Mouse (Mus musculus) ES-Bruce4 (cell line): ENCODE data around the gene Ak9. TPM values are rescaled to one million over a fixed set of nuclear protein-coding genes. Genes with fewer than 3 reads are reported as not detected.

ENCODE experiments used
- H3K27ac ChIP-seq: 2 replicates; pipeline ENCODE4 v1.5.1; 2012; ENCODE audit warnings: low read length, inconsistent platforms; ENCODE audit not compliant: insufficient read depth
- H3K27me3 ChIP-seq: 2 replicates; pipeline ENCODE4 v1.6.1; 2012; ENCODE audit warnings: mild to moderate bottlenecking, low read length, inconsistent platforms; ENCODE audit not compliant: control insufficient read depth, poor library complexity, insufficient read depth, severe bottlenecking
- H3K36me3 ChIP-seq: 2 replicates; pipeline ENCODE4 v1.6.1; 2012; ENCODE audit warnings: inconsistent platforms, mild to moderate bottlenecking, low read length, moderate library complexity; ENCODE audit not compliant: control insufficient read depth, poor library complexity, insufficient read depth, severe bottlenecking
- H3K4me1 ChIP-seq: one replicate; pipeline ENCODE4 v1.8.1; 2011; ENCODE audit warnings: low read length; ENCODE audit not compliant: control insufficient read depth, insufficient read depth
- H3K4me3 ChIP-seq: 2 replicates; pipeline ENCODE4 v1.5.1; 2011; ENCODE audit warnings: low read depth, mild to moderate bottlenecking, low read length
- H3K9ac ChIP-seq: 2 replicates; pipeline ENCODE4 v1.6.1; 2012; ENCODE audit warnings: low read depth, mild to moderate bottlenecking, inconsistent platforms; ENCODE audit not compliant: poor library complexity, severe bottlenecking
- H3K9me3 ChIP-seq: replicated peaks from 2 replicates; pipeline ENCODE4 v1.6.1; 2012; ENCODE audit warnings: mild to moderate bottlenecking, low read length, inconsistent platforms; ENCODE audit not compliant: control insufficient read depth, poor library complexity, insufficient read depth, severe bottlenecking
- CTCF ChIP-seq: IDR thresholded peaks from one replicate; pipeline ENCODE4 v1.8.1; 2011; ENCODE audit warnings: low read depth, low read length
- EP300 ChIP-seq: IDR thresholded peaks from 2 replicates; pipeline ENCODE4 v1.6.1; 2011; ENCODE audit warnings: low read depth, low read length; ENCODE audit not compliant: insufficient read depth
- POLR2A ChIP-seq: IDR thresholded peaks from one replicate; pipeline ENCODE4 v1.8.1; 2011; ENCODE audit warnings: low read length; ENCODE audit not compliant: insufficient read depth
- polyA plus RNA-seq: library from polyadenylated mRNA; stranded (reverse); fragments of >200 nt; gene quantifications from 2 replicates; pipeline ENCODE4 v1.2.4, GENCODE M21; 2011; ENCODE audit warnings: low read depth; ENCODE audit not compliant: missing spikeins, insufficient read depth, insufficient read length

Ak9 gene
- polyA plus RNA-seq, 1 experiment, result 0.09 TPM

DNA sequence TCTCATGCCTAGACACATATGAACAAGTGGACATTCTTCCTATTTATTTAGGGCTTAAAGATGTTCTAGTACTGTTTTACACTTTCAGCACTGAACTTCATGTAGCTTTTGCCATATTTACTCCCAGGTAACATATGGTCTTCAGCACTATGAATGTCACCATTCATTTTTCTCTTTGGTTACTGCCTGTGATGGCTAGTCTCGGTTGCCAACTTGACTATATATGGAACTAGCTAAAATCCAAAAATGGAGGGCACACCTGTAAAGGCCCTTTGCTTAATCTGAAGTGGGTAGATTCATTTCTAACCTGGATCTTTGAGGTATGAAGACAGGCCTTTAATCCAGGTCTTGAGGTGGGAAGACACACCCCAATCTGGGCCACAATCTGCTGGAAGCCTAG is 28.9 kb upstream of the Ak9 start:
- H3K4me1 ChIP-seq, result no peaks in the 10 kb centered on the region
- H3K27me3 ChIP-seq, result no peaks in the 10 kb centered on the region

DNA sequence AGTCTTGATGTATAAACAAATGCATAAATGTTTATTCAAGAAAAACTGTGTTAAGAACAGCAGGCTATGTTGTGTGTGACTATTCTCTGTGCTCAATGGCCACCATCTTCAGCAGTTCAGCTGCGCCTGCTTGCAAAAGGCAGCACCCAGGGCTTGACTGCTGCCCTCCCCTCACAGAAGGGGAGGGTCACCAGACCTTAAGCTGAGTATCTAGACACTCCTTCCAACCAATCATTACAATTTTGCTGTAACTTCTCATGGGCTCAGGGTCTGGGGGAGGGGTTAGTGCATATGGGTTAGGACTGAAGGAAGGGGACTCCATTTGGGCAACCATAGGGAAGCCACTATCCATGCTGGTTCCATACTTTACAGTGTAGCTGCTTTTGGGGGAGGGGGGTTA is 25.0 kb upstream of the Ak9 start:
- H3K27me3 ChIP-seq, result no peaks in the 10 kb centered on the region
- no peak for TF ChIP-seq CTCF
- TF ChIP-seq EP300, result no peak
- peaks cover 2% of the 10 kb centered on the region; the same call in 1 of the 2 replicates for H3K36me3 ChIP-seq
- H3K9ac ChIP-seq, result no peak overlapping the region
- no peak overlapping the region for H3K27ac ChIP-seq
- H3K9me3 ChIP-seq, result no peaks in the 10 kb centered on the region
- H3K4me1 ChIP-seq, result no peaks in the 10 kb centered on the region
- no peak overlapping the region for H3K4me3 ChIP-seq

More for the DNA sequence above, 28.9 kb upstream of the Ak9 start:
- H3K4me3 ChIP-seq, result no peak overlapping the region
- no peak overlapping the region for H3K9ac ChIP-seq
- peaks cover 2% of the 10 kb centered on the region; the same call in 1 of the 2 replicates for H3K36me3 ChIP-seq
- no peak overlapping the region for H3K27ac ChIP-seq
- no peak for TF ChIP-seq POLR2A
- no peak for TF ChIP-seq CTCF
- TF ChIP-seq EP300, result no peak
- H3K9me3 ChIP-seq, result no peaks in the 10 kb centered on the region

DNA sequence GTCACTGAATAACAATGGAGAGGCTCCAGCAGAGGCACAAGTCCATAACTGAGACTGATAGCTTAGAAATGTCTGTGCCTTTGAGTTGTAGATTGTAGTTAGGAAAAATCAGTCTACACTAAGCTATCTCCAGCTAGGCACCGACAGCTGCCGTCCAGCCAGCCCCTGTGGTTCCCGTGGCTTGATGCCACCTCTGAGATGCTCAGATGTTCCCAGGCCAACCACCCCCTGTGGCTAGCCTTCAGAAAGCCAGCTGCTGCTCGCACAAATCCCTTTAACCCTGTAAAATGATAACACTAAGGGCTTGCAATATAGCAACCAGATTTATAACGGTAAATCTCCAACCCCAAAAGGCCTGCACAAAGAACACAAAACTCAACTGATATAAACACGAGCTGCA is 23.6 kb upstream of the Ak9 start:
- H3K36me3 ChIP-seq, result peaks cover 2% of the 10 kb centered on the region; the same call in 1 of the 2 replicates
- no peak overlapping the region for H3K4me3 ChIP-seq
- H3K4me1 ChIP-seq, result no peaks in the 10 kb centered on the region
- no peaks in the 10 kb centered on the region for H3K9me3 ChIP-seq
- H3K27ac ChIP-seq, result no peak overlapping the region
- no peaks in the 10 kb centered on the region for H3K27me3 ChIP-seq
- TF ChIP-seq CTCF, result no peak
- TF ChIP-seq POLR2A, result no peak
- TF ChIP-seq EP300, result no peak
- H3K9ac ChIP-seq, result no peak overlapping the region

DNA sequence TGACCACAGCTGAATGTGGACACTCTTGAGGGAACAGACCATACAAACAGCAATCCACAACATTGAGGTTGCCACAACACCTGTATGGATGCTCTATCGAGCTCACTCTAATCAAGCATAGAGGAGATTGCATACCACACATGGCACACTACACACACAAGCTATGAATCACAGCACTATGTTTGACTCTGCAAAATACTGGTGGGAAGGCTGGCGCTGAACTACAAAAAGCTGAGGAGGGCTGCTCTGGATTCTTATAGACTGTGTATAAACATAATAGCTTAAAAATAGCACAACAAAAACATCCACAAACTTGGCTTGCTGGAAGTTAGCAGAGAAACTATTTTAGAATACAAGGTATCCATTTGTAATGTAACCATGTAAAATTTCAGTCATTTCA is 23.0 kb upstream of the Ak9 start:
- Histone ChIP-seq H3K27ac (no peak overlapping the region), H3K36me3 (peaks cover 2% of the 10 kb centered on the region; the same call in 1 of the 2 replicates), H3K4me3 (no peak overlapping the region), H3K9ac (no peak overlapping the region), H3K9me3 (no peaks in the 10 kb centered on the region), H3K4me1 (no peaks in the 10 kb centered on the region), H3K27me3 (no peaks in the 10 kb centered on the region)
- TF ChIP-seq POLR2A (no peak), EP300 (no peak), CTCF (no peak)

DNA sequence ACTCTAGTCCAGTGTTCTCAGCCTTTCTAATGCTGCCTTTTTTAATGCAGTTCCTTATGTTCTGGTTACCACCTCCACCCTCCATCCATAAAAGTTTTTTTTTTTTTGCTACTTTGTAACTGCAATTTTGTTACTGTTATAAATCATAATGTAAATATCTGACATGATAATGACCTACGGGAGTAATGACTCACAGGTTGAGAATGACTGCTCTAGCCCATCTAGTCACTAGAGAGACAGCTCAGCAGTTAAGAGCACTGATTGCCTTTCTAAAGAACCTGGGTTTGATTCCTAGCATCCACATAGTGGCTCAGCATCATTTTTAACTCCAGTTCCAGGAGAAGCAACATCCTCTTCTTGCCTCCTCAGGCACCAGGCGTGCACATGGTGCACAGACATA is 21.7 kb upstream of the Ak9 start:
- no peaks in the 10 kb centered on the region for H3K27me3 ChIP-seq
- TF ChIP-seq POLR2A (no peak), CTCF (no peak), EP300 (no peak)

DNA sequence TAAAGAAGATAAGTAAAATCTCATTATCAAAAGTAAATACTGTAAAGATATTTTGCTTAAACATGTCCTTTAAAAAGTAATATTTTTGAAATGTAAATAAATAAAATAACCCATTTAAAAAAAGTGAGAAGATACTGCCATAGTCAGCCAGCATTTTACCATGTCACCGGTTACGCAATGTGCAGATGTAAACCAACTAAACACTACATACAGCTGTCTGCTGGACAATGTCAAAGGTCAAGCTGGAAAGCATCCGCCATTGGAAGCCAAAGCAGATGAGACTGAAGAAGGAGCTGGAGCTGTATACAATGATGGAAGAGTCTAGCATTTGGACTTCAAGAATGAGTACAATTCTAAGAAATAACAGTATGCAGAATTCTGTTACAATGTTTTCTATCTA is 16.2 kb upstream of the Ak9 start:
- no peaks in the 10 kb centered on the region for H3K4me1 ChIP-seq
- no peak overlapping the region for H3K27ac ChIP-seq
- no peak overlapping the region for H3K9ac ChIP-seq
- no peaks in the 10 kb centered on the region for H3K9me3 ChIP-seq
- H3K4me3 ChIP-seq, result no peak overlapping the region
- no peaks in the 10 kb centered on the region for H3K36me3 ChIP-seq
- TF ChIP-seq POLR2A (no peak), EP300 (no peak), CTCF (no peak)
- no peaks in the 10 kb centered on the region for H3K27me3 ChIP-seq

More for the DNA sequence above, 21.7 kb upstream of the Ak9 start:
- no peaks in the 10 kb centered on the region for H3K36me3 ChIP-seq
- H3K4me3 ChIP-seq, result no peak overlapping the region
- H3K9ac ChIP-seq, result no peak overlapping the region
- H3K9me3 ChIP-seq, result no peaks in the 10 kb centered on the region
- H3K27ac ChIP-seq, result no peak overlapping the region
- H3K4me1 ChIP-seq, result no peaks in the 10 kb centered on the region
